Mouse (Mus musculus): ENCODE results near the gene Lrrc36.

The Lrrc36 gene

DNA sequence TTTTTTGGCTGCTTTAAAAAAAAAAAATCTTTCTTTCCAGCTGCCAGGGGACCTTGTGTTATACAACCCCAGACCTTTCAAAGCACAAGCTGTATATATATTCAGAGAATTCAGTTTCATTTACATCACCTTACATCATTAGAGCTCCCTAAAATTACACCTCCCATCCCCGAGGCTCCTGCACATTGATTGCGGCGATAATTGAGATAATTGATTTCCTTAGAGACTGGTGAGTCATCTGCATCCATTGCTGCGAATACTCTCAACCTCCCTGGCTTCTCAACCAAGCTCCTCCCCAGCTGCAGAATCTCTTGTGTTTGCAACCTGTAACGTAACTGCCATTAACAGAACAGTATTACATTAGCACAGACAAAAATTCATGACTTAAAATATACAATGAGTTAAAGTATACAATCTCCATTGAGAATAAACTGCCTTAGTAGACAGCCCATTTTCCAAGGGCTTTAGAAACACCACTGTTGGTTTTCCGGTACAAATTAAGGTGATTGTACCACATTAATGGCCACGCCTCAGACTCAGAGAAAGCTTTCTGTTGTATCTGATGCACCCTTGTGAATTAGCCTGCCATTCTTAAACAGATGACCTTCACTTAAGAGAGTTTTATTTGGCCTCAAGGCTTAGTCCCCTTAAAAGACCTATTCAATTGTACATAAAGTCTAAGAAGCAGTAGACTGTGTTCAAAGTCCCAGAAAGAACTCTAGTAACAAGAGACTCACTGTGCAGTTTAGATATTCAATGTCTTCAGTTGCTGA is 18.6 kb downstream of the Lrrc36 start:
- no peak for DNase-seq (ENCODE audit: low spot score)

DNA sequence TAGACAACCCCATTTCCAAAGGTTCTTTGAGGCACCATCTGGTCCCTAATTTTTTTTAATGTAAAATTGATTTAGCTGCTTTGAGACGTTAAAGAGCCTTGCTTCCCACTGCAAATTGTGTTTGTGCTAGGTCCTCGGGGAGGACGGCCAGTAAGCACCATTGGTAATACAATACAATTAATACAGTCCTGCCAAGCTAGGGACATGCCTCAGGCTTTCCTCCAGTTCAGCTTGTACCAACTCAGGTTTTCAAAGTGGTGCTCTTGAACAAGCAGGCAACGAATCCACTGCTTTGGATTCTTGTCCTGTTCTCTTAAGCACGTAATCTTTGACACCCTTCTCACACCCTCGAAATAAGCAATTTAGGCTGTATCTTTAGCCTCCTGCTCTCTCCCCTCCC is 19.6 kb downstream of the Lrrc36 start:
- no peak for DNase-seq (ENCODE audit: low spot score)

DNA sequence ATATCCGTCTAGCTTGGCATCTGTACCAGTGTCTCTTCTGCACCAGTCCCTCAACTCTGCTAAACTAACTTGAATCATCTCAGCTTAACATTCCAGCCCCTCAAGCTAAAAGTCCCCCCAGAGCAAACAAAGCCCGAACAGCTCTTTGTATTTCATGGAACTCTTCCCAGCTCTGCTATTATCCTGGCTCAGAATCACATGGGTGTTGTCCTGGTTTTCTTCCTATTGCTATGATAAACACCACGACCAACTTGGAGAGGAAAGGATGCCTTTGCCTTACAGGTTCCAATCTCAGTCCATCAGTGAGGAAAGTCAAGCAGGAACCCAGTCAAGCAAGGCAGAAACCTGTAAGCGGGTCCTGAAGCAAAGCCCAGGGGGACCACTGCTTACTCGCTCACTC is 20.1 kb downstream of the Lrrc36 start:
- DNase-seq (ENCODE audit: low spot score) = no peak

DNA sequence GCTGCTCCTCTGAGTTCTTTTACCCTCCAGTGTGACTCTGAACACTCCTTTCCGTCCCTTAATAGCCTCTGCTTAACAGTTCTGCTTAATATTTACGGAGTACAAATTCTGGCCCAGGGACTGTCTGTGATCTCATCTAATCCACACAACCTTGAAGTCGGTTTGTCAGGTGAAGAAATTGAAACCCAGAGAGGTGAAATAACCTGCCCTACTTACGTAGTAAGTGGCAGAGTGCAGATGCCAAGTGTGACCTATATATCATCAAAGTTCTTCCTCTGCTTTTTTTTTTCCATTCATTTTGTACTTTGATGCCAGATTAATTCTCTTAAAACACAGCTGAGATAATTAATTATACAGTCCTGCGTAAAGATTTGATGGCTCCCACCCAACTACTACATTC is 20.8 kb downstream of the Lrrc36 start:
- no peak for DNase-seq (ENCODE audit: low spot score)

DNA sequence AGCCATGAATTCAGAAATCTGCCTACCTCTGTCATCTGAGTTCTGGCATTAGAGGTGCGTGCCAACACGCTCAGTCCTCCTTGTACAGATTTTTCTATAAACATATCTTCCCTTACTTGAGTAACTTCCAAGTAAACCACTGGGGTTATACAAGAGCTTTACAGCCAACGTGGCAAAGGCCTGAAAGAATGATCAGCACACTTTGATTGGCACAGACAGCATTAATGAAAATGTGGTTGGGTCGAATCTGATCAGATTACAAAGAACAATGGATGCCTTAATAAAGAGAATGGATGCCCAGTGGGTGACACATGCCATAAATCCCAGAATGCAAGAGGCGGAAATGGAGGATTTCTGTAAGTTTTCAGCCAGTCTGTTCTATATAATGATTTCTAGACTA is 22.8 kb downstream of the Lrrc36 start:
- no peak for DNase-seq (ENCODE audit: low spot score)

DNA sequence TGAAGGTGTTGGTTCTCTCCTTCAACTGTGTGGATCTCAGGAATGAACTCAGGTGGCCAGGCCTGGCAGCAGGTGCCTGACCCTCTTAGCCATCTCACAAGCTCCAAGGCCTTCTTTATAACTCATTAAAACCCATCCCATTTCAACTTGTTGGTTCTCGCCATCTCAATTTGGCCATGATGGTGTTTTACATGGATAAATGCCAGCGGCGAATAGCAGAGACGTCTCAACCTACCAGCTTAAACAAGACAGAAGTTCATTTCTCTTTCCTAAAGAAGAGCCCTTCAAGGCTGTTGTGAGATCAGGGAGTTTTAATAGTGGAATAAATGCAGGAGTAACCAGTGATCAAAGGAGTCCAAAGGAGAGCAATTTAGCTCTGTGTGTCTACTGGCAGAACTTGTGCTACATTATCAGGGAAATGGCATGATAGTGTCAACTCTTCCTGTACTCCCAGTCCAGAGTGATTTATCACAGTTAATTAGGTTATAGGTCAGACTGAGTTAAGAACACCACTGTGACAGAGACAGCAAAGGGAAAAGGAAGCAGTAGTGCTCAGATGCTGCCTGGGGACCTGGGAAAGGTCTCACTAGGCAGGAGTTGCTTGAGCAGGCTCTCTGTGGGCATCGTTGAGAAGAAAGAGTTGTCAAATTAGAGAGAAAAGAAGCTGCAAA is 23.8 kb downstream of the Lrrc36 start:
- no peak for DNase-seq (ENCODE audit: low spot score)

DNA sequence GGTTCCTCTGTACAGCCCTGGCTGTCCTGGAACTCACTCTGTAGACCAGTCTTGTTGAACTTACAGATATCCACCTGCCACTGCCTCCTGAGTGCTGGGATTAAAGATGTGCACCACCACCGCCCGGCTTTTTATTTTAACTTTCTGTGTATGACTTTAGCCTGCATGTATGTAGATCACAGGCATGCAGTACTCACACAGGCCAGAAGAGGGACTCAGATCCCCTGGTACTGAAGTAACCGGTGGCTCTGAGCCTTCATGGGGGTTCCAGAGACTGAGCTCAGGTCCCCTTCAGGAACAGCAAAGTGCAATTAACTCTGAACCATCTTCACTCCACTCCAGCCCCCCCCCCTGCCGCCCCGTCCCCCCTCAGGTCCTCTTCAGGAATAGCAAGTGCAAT is 25.5 kb downstream of the Lrrc36 start:
- no peak for DNase-seq (ENCODE audit: low spot score)

DNA sequence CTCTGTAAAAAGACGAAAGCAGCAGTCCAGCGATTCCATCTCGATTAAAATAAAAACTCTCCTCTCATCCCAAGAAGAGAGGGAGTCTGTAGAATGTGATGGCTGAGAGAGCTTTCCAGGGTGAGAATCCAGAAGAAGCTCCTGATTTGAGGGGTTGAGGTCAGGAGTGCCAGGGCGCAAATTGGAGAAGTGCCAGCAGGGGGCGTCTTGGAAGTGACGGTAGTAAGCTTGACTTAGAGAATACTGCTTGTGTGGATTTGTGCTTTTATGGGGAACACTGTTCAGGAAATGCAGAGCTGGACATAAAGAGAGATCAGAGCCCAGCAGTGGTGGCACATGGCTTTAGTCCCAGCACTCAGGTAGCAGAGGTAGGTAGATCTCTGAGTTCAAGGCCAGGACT is 28.1 kb downstream of the Lrrc36 start:
- no peak for DNase-seq (ENCODE audit: low spot score)

DNA sequence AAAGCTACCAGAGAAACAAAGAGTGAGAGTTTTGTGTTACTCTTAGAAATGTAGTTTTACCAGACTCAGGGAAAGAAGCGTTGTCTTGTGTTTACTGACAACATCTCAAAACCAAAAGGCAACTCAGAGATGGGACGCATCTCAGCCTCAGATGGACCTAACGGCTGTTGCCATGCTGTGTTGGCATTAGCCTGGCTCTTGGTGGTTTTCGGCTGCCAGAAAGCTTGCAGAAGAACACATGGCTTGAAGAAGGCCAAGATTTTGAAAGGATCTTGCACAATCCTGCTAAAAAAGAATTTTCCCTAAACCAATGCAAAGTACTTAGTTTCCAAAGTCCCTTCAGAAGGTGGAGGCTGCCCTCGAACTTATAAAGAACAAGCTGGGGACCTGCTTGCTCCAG is 29.3 kb downstream of the Lrrc36 start:
- DNase-seq (ENCODE audit: low spot score) = no peak

DNA sequence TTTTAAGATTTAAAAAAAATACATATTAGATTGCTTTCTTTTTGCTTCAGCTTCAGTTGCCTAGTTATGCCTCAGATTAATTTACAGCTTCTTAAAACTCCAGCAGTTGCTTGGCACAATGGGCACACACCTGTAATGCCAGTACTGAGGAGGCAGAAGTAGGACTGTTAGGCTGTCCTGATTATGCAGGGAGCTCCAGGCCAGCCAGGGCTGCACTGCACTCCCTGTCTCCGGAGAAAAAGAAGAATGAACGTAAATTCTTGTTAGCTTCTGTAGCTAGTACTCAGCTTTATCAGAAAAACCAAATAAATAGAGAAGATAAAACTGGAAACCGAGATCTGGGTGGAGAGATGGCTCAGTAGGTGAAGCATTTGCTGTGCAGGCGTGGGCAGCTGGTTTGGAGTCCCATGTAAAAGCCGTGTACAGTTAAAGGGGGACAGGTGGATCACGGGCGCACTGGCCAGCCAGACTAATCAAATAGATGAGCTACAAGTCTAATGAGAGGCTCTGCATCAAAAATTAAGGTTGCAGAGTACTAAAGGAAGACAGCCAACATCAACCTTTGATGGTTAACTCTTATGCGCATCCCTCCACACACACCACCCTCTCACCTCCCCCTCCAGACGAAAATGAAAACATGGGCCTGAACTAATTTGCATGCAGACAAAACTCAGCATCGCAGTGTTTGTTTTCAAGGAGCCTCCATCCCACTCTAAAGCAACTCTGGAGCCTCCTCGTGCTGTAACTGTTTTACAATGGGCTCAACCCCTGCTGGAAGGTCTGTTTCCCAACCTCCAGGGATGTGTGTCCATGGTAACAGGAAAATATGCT is 32.1 kb downstream of the Lrrc36 start:
- DNase-seq (ENCODE audit: low spot score) = no peak

DNA sequence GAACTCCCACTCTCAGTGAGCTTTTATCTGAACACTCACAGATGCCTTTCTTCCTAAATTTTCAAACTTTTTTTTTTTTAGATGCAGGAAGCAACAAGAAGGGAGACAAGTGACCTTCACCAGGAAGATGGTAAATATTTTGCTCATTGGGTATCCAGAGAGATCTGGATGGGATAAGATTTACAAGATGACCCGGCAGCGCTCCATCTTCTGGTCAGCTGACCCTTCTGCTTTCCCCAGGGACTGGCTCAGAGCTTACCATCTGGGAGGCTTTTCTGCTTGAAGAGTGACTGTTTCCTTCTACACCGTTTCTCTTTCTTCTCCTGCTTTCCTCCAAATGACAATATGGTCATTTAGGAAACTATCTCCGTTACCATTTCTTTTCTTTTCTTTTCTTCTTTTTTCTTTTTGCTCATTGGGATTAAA is 32.8 kb downstream of the Lrrc36 start:
- DNase-seq (ENCODE audit: low spot score) = no peak

DNA sequence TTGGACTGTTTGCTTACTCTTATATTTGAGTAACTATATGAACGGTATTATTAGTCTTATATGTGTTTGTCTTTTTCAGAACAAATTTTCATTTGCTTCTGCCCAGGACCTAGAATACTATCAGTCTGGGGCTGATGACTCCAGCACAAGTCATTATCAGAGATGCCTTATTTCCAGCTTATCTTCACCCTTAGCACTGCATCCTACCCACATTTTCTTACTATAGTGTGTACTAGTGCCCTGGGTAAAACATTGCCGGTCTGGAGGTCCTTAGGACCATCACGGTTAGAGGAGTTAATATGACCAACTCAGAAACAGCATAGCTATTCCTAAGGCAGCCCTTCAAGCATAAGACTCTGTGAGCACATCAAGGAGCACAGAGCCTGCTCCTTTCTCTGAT is 34.8 kb downstream of the Lrrc36 start:
- DNase-seq (ENCODE audit: low spot score) = no peak

DNA sequence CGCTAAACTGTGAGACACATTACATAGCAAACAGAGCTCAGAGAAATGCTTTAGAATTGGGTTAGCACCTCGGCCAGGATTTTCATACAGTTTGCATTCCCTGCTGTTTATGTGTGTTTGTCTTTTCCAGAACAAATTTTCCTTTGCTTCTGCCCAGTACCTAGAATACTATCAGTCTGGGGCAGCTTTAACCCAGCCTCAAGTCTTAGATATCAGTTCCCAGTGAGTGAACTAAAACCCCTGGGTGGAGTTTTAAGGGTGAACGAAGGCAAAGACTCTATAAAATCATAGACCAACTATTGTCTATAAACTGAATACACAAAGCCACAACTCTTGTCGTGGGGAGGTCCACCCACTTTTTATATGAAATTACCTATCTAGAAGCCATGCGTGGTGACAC is 35.2 kb downstream of the Lrrc36 start:
- no peak for DNase-seq (ENCODE audit: low spot score)

DNA sequence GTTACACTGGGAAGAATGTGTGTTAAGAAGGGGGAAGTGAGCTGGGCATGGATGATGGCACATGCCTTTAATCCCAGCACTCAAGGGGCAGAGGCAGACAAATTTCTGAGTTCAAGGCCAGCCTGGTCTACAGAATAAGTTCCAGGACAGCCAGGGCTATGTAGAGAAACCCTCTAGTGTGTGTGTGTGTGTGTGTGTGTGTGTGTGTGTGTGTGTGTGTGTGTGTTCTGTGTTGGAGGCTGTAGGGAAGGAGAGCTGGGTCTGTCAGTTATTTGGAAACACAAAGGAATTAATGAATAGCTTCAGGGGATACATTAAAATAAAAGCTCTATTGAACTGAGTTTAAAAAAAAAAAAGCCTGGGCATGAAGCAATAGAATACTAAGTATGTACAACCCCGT is 37.6 kb downstream of the Lrrc36 start:
- no peak for DNase-seq (ENCODE audit: low spot score)

DNA sequence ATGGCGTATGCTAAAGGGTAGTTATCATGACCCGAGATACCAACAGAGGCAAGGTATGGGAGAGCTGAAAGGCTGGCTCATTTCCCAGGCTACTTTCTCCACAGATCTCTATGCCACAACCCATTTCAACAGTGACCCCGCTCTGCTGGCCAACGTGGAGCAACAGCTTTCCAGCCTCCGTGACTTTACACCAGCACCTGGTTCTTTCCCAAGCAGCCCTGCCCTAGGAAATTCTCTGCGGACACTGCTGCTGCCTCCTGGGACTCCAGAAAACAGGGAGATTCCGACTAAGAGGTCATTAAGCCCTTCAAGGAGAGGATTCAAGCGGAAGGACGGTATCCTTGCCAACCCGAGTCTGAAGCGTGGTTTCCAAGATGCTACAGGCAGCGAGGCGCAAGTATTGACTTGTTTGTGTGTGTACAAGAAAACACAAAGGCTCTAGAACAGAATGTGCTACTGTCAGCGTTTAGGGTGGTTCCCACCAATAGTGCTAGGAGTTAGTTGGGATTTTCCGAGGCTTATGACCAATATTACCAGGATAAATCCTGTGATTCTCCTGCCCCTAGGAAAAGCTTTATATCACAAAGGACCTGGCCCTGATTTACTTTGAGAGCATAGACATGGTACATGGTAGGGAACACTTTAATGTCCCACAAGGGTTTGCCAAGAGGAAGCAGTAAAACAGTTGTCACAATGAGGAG is 38.7 kb downstream of the Lrrc36 start:
- DNase-seq (ENCODE audit: low spot score) = no peak

DNA sequence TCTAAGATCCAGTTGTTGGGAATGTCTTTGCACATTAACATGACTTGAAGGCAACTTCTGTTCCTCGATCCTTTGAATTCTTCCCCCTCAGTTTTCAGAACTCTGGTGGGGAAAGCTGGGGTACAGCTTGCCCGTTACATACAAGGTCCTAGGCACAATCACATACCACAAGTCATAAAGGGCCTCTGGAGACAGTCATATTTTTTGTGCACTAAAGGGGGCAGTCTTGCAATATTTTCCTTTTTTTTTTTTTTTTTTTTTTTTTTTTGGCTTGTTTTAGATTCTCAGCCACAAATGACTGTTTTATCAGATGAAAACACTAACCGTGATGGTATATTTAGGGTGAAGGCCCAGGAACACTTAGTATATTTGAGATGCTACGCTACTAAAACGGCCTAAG is 39.9 kb downstream of the Lrrc36 start:
- no peak for DNase-seq (ENCODE audit: low spot score)

DNA sequence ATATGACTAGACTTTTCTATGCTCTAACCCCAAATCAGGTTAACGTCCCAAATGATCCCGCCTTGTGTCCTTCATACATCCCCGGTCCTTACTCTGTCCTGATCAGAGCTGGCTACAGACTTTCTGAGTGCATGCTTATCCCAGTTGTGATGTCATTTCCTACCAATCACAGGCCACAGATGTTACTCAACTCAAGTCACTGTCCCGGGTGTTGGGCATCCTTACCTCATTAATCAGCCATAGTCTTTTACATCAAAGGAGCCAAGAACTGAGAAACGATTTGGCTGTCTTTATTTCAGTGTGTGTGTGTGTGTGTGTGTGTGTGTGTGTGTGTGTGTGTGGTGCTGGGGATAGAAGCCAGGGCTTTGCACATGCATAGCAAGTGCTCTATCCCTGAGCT is 40.7 kb downstream of the Lrrc36 start:
- DNase-seq (ENCODE audit: low spot score) = no peak

DNA sequence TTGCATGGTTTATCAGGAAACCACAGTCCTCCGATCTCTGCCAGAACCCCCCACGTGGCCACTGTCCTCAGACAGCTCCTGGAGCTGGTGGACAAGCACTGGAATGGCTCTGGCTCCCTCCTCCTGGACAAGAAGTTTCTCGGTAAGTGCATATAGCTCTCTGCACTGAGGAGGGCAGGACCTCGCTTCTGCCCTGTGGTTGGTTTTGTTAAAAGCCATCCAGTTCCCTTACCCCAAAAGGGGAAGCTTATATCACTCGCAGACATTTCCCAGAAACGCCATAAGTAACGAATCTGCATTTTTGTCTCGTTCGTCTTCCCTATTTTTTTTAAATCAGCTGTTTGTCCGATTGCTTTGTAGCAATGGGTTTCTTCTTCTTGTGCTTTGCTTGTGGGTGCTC is 41.8 kb downstream of the Lrrc36 start:
- no peak for DNase-seq (ENCODE audit: low spot score)

DNA sequence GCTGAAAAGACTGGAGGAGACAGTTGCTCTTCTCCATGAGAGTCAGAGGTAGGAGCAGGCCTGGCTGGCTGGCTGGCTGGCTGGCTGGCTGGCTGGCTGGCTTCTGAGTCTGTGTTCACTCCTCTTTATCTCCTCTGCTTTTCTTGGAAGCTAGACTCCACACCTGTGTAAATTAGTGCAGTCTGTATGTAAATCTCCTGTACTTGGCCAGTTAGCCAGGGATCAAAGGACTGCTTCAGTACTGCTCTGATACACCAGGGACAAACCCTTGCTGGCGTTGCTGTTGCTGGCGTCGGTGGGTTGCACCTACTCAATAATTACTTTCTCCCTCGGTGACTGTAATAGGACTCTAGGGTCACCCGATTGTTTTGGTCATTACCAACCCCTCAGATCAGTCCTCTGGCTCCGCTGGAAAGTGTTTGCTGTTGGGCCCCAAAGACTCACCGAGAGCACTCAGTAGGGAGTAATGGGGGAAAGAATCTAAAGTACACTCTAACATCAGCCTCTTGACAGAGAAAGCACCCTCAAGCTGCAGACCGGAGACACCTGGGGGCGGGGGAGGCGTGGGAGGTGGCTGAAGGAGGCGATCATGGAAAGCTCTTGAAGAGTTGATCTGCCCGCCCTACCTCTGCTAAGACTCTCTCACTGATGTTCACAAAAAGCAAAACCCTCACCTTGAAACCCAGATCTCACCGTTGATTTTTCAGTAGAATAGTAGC is 47.9 kb downstream of the Lrrc36 start:
- no peak for DNase-seq (ENCODE audit: low spot score)

DNA sequence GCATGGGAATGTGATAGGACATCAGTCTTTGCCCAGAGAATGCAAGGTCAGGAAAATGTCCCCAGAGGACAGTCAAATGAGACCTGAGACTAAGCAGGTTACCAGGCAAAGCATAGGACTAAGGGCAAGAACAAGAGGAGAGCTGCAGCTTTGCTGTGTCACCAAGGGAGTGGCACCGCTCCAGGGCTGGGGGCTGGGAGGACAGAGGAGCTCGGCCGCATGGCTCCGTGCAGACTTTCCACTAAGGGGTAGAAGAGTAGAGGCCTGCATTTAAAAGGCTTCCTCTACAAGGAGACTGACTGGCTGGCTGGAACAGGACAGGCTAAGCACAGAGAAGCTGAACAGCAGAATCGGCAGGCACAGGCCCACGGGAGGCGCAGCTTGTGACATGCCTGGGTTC is 51.2 kb downstream of the Lrrc36 start:
- no peak for DNase-seq (ENCODE audit: low spot score)

DNA sequence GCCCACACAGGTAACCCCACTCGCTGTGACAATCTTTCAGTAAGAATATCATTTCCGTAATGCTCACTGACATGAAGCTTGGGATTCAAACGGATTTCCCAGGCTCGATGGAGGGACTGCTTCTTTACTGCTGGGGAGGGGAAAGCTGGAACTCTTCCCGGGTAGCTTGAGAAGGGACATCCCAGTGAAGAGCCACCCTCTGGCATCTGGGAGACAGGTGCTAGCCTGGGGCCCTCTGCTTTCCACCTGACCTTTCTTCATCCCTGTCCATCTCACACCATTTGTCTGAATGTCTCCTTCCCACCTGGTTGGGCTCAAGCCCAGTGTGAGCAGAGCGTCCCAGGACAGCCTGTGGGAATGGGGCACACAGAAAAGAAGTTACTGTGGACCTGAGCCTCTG is 52.9 kb downstream of the Lrrc36 start:
- DNase-seq (ENCODE audit: low spot score) = no peak
